Mouse (Mus musculus) retina, postnatal 7 days (tissue): ENCODE data around the gene Adamts2.

ENCODE experiments used
- DNase-seq: peaks from one replicate; pipeline ENCODE4 v3.0.0-alpha.2; 2012; ENCODE audit warnings: low read depth, low spot score

The Adamts2 gene

GRCm38 (mm10) chr11:50733146-50733545, 131.3 kb downstream of the Adamts2 start:
- DNase-seq, result no peak

GRCm38 (mm10) chr11:50734129-50734528, 132.2 kb downstream of the Adamts2 start:
- DNase-seq, result no peak

- DNase-seq, result no peak
Measured at GRCm38 (mm10) chr11:50736548-50736947, 134.7 kb downstream of the Adamts2 start.

GRCm38 (mm10) chr11:50738436-50738835, 136.6 kb downstream of the Adamts2 start:
- no peak for DNase-seq

GRCm38 (mm10) chr11:50739453-50739852, 137.6 kb downstream of the Adamts2 start:
- no peak for DNase-seq

- no peak for DNase-seq
Measured at GRCm38 (mm10) chr11:50742146-50742545, 140.3 kb downstream of the Adamts2 start.

- no peak for DNase-seq
Measured at GRCm38 (mm10) chr11:50744971-50745370, 143.1 kb downstream of the Adamts2 start.

GRCm38 (mm10) chr11:50746508-50746907, 144.6 kb downstream of the Adamts2 start:
- DNase-seq, result no peak

- DNase-seq, result no peak
Measured at GRCm38 (mm10) chr11:50750983-50751585, 149.2 kb downstream of the Adamts2 start.

GRCm38 (mm10) chr11:50757741-50758140, 155.9 kb downstream of the Adamts2 start:
- DNase-seq, result no peak

- DNase-seq, result no peak
Measured at GRCm38 (mm10) chr11:50766461-50766860, 164.6 kb downstream of the Adamts2 start.

- no peak for DNase-seq
Measured at GRCm38 (mm10) chr11:50767039-50767438, 165.2 kb downstream of the Adamts2 start.

GRCm38 (mm10) chr11:50768995-50769749, 167.3 kb downstream of the Adamts2 start:
- peak; percentile 81 for DNase-seq

GRCm38 (mm10) chr11:50771006-50771405, 169.1 kb downstream of the Adamts2 start:
- DNase-seq, result no peak

- DNase-seq, result no peak
Measured at GRCm38 (mm10) chr11:50797674-50798073, 195.8 kb downstream of the Adamts2 start.

GRCm38 (mm10) chr11:50798836-50799235, 197.0 kb downstream of the Adamts2 start:
- no peak for DNase-seq

GRCm38 (mm10) chr11:50814233-50814632, 212.3 kb downstream of the Adamts2 start:
- DNase-seq, result no peak

GRCm38 (mm10) chr11:50826214-50826613, 224.3 kb downstream of the Adamts2 start:
- DNase-seq, result no peak

- peak; percentile 59 for DNase-seq
Measured at GRCm38 (mm10) chr11:50827010-50827953, 225.4 kb downstream of the Adamts2 start, which contains the start of gene Zfp354c. Gene Zfp354c (minus strand): TSS chr11:50827724.

- DNase-seq, result no peak
Measured at GRCm38 (mm10) chr11:50835727-50836126, 233.8 kb downstream of the Adamts2 start.

- DNase-seq, result peak; percentile 85
Measured at GRCm38 (mm10) chr11:50841023-50841735, 239.3 kb downstream of the Adamts2 start, which contains the start of gene Zfp879. Gene Zfp879 (minus strand): TSS chr11:50841552.
